Mouse (Mus musculus) hematopoietic multipotent progenitor cell, adult 10-12 weeks (in vitro differentiated cells): ENCODE measurements around the gene Cdkn3. TPM values are rescaled to one million over a fixed set of nuclear protein-coding genes. Genes with fewer than 3 reads are reported as not detected.

ENCODE experiments used
- polyA plus RNA-seq: library from polyadenylated mRNA; stranded (reverse); fragments of >175 nt; gene quantifications from 2 replicates; pipeline ENCODE4 v1.2.3, GENCODE M21; 2012; ENCODE audit warnings: low replicate concordance

The Cdkn3 gene
- polyA plus RNA-seq = 0.61 and 2.1 TPM in 2 replicates

GRCm38 (mm10) chr14:46760355-46761029, at the start of gene Cdkn3:
Gene Cdkn3, plus strand, starts transcription at chr14:46760541.

GRCm38 (mm10) chr14:46787787-46788504, 27.6 kb downstream of the Cdkn3 start, which contains the start of gene Cnih1:
Gene Cnih1, minus strand, starts transcription at chr14:46788411.

Other genes starting within 250 kb of the Cdkn3 start
- 12.0 and 65.8 TPM in 2 replicates for gene Cnih1, start 27.9 kb downstream of the Cdkn3 start, polyA plus RNA-seq
- gene Gmfb, start 61.7 kb downstream of the Cdkn3 start, polyA plus RNA-seq = 1.1 and 4.6 TPM in 2 replicates
- gene Cgrrf1, start 71.6 kb downstream of the Cdkn3 start, polyA plus RNA-seq = 13.1 and 14.9 TPM in 2 replicates
- gene Samd4, start 122.3 kb downstream of the Cdkn3 start, polyA plus RNA-seq = 2.0 and 8.7 TPM in 2 replicates